Mouse (Mus musculus) ES-E14 (cell line): ENCODE results near the gene Hectd1.

Experiments
- CHD2 ChIP-seq: IDR thresholded peaks from 2 replicates; pipeline ENCODE4 v1.6.1; 2014; ENCODE audit warnings: mild to moderate bottlenecking, low read depth, low read length, inconsistent platforms
- MAFK ChIP-seq: IDR thresholded peaks from 2 replicates; pipeline ENCODE4 v1.6.1; 2014; ENCODE audit warnings: mild to moderate bottlenecking, low read depth, low read length, inconsistent platforms; ENCODE audit not compliant: insufficient read depth
- ZC3H11A ChIP-seq: IDR thresholded peaks from 2 replicates; pipeline ENCODE4 v1.6.1; 2012; ENCODE audit warnings: low read depth, mild to moderate bottlenecking, inconsistent platforms, low read length, borderline replicate concordance
- ZNF384 ChIP-seq: IDR thresholded peaks from 2 replicates; pipeline ENCODE4 v1.6.1; 2012; ENCODE audit warnings: low read depth, low read length, inconsistent platforms

DNA sequence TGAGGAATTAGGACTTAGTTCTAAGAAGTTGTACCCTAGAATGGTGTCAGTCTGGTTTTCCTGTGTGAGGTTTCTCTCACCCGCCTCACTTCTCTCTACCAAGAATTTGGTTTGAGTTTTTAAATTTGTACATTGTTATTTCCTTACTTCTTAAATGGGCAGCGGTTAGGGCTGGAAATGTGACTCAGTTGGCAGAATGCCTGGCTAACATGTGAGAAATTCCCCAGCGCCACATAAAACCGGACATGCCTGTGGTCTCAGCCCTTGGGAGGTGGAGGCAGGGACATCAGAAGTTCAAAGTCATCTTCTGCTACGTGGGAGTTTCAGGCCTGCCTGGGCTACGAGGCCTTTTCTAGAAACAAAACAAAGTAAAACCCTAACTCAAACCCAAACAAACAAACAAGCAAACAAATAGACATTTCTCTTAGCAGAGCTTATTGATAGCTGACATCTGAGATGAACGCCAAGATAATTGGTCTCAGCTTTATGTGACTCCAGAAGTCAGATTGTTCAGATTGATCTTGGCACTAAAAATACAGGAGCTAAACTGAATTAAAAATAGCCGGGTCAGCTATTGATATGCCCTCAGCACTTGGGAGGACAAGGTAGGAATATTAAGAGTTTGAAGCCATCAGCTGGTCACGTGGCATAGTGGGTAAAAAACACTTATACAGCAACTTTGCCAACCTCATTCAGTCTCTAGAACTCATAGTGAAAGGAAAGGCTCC is 18.8 kb upstream of the Hectd1 start:
- TF ChIP-seq MAFK, result no peak
- TF ChIP-seq CHD2, result no peak
- no peak for TF ChIP-seq ZNF384
- no peak for TF ChIP-seq ZC3H11A
